Mouse (Mus musculus) ES-Bruce4 (cell line): ENCODE data around the gene Kcns1.

Experiments
- CTCF ChIP-seq: IDR thresholded peaks from one replicate; pipeline ENCODE4 v1.8.1; 2011; ENCODE audit warnings: low read depth, low read length
- EP300 ChIP-seq: IDR thresholded peaks from 2 replicates; pipeline ENCODE4 v1.6.1; 2011; ENCODE audit warnings: low read depth, low read length; ENCODE audit not compliant: insufficient read depth
- POLR2A ChIP-seq: IDR thresholded peaks from one replicate; pipeline ENCODE4 v1.8.1; 2011; ENCODE audit warnings: low read length; ENCODE audit not compliant: insufficient read depth

GRCm38 (mm10) chr2:164164941-164165340, 6.0 kb downstream of the Kcns1 start:
- no peak for TF ChIP-seq POLR2A
- no peak for TF ChIP-seq CTCF
- no peak for TF ChIP-seq EP300
